Mouse (Mus musculus) heart, embryonic 15.5 days (tissue): ENCODE data around the gene Sulf2. TPM values are rescaled to one million over a fixed set of nuclear protein-coding genes. Genes with fewer than 3 reads are reported as not detected.

ENCODE experiments used
- ATAC-seq: fragments of 200-750 bp; cut with Nextera tagmentation; replicated peaks from 2 replicates; pipeline ENCODE4 v1.8.0; 2017; ENCODE audit warnings: low read depth, moderate TSS enrichment; ENCODE audit not compliant: insufficient number of reproducible peaks, insufficient read depth, low FRiP score
- H3K27ac ChIP-seq: fragments of 300-500 bp; sonication (generic); 2 replicates; pipeline ENCODE4 v1.5.1; 2015; ENCODE audit warnings: mild to moderate bottlenecking, inconsistent platforms
- H3K27me3 ChIP-seq: fragments of 300-500 bp; sonication (generic); 2 replicates; pipeline ENCODE4 v1.6.1; 2015; ENCODE audit warnings: inconsistent platforms
- H3K36me3 ChIP-seq: fragments of 300-500 bp; sonication (generic); 2 replicates; pipeline ENCODE4 v1.6.1; 2015; ENCODE audit warnings: mild to moderate bottlenecking, inconsistent platforms
- H3K4me1 ChIP-seq: fragments of 300-500 bp; sonication (generic); replicated peaks from 2 replicates; pipeline ENCODE4 v1.6.1; 2015; ENCODE audit warnings: inconsistent platforms
- H3K4me2 ChIP-seq: fragments of 300-500 bp; sonication (generic); 2 replicates; pipeline ENCODE4 v1.6.1; 2015; ENCODE audit warnings: inconsistent platforms, mild to moderate bottlenecking, moderate library complexity
- H3K4me3 ChIP-seq: fragments of 300-500 bp; sonication (generic); 2 replicates; pipeline ENCODE4 v1.5.1; 2015; ENCODE audit warnings: mild to moderate bottlenecking, inconsistent platforms
- H3K9ac ChIP-seq: fragments of 300-500 bp; sonication (generic); 2 replicates; pipeline ENCODE4 v1.6.1; 2015; ENCODE audit warnings: mild to moderate bottlenecking, inconsistent platforms
- H3K9me3 ChIP-seq: fragments of 300-500 bp; sonication (generic); replicated peaks from 2 replicates; pipeline ENCODE4 v1.6.1; 2016; ENCODE audit warnings: inconsistent platforms
- WGBS: fragments of 180-500 bp; shearing (Covaris S2); methylation state at CpG from one replicate; pipeline ENCODE4 v1.1.7; 2015; ENCODE audit warnings: mixed read lengths; 5-methylcytosine and 5-hydroxymethylcytosine counted together
- polyA plus RNA-seq: library from polyadenylated mRNA; unstranded; fragments of >200 nt; fragmentation: Nextera tagmentation; extraction: Ambion mirVana; gene quantifications from 2 replicates; pipeline ENCODE4 v1.2.1, GENCODE M21; 2015

Sulf2 gene
- polyA plus RNA-seq, 1 experiment from 2014 or later: 80.6 TPM

DNA sequence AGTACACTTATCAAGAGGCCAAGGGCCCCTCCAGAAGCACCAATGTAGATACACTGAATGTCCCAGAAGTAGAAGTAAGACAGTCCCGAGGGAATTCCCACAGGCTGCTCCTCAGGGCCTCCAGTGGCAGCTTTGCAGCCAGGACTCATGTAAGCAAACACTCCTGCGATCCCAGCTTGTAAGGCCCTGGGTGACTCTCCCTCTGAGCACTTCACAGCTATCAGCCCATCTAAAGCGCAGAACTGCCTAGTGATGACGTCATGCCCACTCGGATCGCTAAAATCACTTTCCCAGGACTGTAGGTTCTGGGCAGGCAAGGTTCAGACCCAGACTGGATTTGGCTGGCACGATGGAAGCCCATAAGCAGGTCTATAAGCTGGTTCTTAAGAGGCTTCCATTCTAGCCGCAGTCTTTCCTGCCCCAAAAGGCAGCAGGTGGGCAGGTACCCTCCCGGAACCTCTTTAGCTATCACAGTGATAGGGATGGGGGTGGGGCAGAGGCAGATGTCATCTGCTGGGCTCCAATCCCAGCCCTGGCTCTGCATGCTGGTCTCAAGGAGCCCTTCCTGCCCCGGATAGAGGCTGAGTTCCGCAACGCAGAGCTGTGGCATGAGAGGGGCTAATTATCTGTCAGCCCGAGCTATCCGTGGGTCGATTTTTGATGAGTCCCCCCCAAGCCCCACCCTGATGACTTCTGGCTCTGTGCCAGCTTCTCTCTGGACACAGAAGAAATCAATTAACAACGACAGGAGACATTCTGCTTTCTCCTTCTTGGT lies 19.6 kb downstream of the Sulf2 start:
- WGBS: 28% methylated on average over 16 of the region's 16 CpGs
- Histone ChIP-seq H3K27ac (peak overlapping the region; percentile 30; the same call in 1 of the 2 replicates), H3K4me1 (peaks cover 54% of the 10 kb centered on the region), H3K9me3 (no peaks in the 10 kb centered on the region), H3K27me3 (0 out of 2 replicates have a peak, but pooled peaks cover 3% of the 10 kb centered on the region), H3K4me3 (no peak overlapping the region), H3K4me2 (no peak overlapping the region), H3K9ac (no peak overlapping the region), H3K36me3 (peaks cover 18% of the 10 kb centered on the region; the same call in 1 of the 2 replicates)
- ATAC-seq: no peak

DNA sequence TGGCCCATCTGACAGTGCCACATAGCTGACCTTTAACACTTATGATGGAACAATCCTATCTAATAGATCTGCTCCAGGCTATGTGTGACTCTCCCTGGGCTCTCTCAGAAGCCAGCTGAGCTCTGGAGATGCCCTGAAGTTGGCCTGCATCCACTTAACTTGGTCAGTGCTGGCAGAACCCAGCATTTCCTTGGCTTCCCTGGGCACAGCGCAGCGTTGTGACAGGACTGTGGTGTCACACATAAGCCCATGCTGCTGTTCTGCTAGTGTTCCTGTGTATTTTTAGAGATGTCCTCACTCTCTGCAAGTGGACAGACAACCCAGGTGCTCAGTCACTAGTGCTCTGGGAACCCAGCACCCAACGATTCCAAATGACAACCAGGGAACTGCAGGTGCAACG lies 26.7 kb downstream of the Sulf2 start:
- Histone ChIP-seq H3K27ac (peak overlapping the region; percentile 72), H3K9me3 (no peaks in the 10 kb centered on the region), H3K36me3 (peaks cover 13% of the 10 kb centered on the region; the same call in 1 of the 2 replicates), H3K4me3 (no peak overlapping the region), H3K27me3 (no peaks in the 10 kb centered on the region), H3K4me2 (no peak overlapping the region), H3K4me1 (peaks cover 39% of the 10 kb centered on the region), H3K9ac (no peak overlapping the region; the same call in none of the 2 replicates)
- WGBS: 43% methylated on average over 4 of the region's 4 CpGs
- ATAC-seq: peak; percentile 36; the same call in 1 of the 2 replicates

DNA sequence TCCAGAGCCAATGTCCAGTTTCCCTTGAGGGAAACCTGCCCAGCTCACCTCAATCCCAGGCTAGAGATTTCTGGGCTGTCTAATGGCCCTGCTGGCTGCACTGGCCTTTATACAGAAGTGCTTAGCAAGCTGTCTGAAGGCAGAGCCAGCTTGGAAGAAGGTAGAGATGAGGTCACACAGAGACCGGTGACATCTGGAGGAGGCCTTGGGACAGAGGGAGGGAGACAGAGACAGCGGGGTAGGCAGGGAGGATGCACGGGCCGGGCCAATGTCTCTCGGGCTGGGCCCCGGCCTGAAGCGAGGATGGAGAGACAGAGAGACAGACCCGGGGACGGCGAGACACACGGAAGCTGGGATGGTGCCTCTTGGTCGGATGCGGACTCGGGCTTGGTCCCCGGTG lies 27.4 kb downstream of the Sulf2 start:
- ATAC-seq: no peak
- no peak overlapping the region for H3K4me2 ChIP-seq
- H3K4me1 ChIP-seq: peaks cover 45% of the 10 kb centered on the region
- 88% methylated on average over 15 of the region's 15 CpGs for WGBS
- H3K36me3 ChIP-seq: peaks cover 13% of the 10 kb centered on the region; the same call in 1 of the 2 replicates
- no peak overlapping the region for H3K9ac ChIP-seq
- H3K27ac ChIP-seq: no peak overlapping the region
- no peaks in the 10 kb centered on the region for H3K9me3 ChIP-seq
- no peak overlapping the region for H3K4me3 ChIP-seq
- H3K27me3 ChIP-seq: no peaks in the 10 kb centered on the region

DNA sequence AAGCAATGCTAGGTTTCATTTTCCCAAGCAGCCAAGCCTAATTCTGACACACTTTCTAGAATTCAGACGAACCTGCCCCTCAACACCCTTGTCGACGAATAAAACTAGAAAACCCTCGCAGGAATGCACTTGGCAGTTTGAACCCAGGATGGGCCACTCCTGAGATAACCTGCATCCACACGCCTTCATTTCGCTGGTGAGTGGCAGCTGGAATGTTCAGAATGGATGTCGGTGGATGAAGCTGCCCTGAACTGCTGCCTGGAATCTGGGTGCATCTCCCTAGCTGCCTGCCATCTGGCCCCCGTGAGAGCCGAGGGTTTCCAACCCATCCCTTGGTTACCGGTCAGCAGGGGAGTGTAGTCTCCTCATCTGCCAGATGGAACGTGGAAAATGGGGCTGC lies 29.1 kb downstream of the Sulf2 start:
- H3K9ac ChIP-seq: no peak overlapping the region
- no peaks in the 10 kb centered on the region for H3K9me3 ChIP-seq
- WGBS: 66% methylated on average over 11 of the region's 11 CpGs
- no peaks in the 10 kb centered on the region for H3K27me3 ChIP-seq
- no peak for ATAC-seq
- no peak overlapping the region for H3K4me2 ChIP-seq
- H3K27ac ChIP-seq: no peak overlapping the region
- no peak overlapping the region for H3K4me3 ChIP-seq
- peaks cover 59% of the 10 kb centered on the region for H3K4me1 ChIP-seq
- peaks cover 5% of the 10 kb centered on the region; the same call in 1 of the 2 replicates for H3K36me3 ChIP-seq

DNA sequence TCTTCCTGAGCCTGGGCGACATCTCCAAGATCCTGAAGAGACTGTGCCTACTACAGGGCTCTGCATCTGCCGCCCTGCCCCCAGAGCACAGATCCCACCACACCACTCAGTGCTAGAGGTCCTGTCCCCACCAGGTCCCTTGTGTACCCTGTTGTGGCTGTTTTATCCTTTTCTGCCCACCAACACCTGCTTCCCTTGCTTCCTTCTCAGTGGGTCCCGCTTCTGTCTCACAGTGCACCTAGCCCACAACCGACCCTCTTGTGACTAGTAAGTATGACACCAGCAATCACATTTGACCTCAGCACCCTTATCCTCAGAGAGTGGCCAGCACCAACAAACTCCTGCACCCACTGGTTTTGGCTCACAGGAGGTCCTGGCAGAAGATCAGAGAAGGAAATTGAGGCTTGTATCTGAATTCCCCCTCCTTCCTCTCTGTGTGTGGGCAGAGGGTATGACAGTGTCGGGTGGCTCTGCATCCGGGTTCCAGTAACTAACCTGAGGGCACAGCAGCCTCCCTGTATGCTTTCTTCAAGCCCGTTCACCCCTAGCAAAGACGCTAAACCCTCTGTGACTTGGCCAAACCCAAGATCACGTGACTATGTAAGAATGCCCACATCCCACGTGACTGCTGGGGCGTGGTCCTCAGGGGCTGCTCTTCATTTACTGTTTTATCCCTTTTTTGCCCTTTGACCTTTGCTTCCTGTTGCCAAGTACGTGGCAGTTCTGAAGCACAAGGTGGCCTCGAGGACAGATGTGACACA lies 29.8 kb downstream of the Sulf2 start:
- H3K9ac ChIP-seq: no peak overlapping the region
- H3K36me3 ChIP-seq: no peaks in the 10 kb centered on the region; the same call in 1 of the 2 replicates
- no peaks in the 10 kb centered on the region for H3K27me3 ChIP-seq
- H3K27ac ChIP-seq: no peak overlapping the region
- no peak overlapping the region for H3K4me2 ChIP-seq
- whole genome bisulfite sequencing: 67% methylated on average over 13 of the region's 13 CpGs
- H3K4me1 ChIP-seq: peaks cover 60% of the 10 kb centered on the region
- H3K4me3 ChIP-seq: no peak overlapping the region
- ATAC-seq: no peak
- H3K9me3 ChIP-seq: no peaks in the 10 kb centered on the region

DNA sequence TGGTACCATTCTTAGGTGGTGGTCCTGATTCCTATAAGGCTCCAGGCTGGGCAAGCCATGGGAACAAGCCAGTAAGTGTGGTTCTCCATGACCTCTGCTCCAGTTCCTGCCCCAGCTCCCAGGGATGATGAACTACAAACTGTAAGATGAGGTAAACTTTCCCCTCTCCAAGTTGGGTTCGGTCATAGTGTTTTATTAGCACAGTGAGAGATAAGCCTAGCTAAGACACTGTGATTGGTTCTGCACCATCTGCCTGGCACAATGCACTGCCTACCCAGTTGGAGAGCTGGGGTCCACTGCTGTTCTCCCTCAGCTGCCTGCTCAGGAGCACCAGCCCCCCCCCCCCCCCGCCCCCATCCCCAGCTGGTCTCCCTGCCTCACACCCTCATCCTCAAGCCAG lies 30.4 kb downstream of the Sulf2 start:
- Histone ChIP-seq H3K36me3 (no peaks in the 10 kb centered on the region; the same call in 1 of the 2 replicates), H3K4me3 (no peak overlapping the region), H3K9ac (no peak overlapping the region), H3K9me3 (no peaks in the 10 kb centered on the region), H3K4me2 (no peak overlapping the region), H3K27me3 (no peaks in the 10 kb centered on the region), H3K4me1 (peaks cover 64% of the 10 kb centered on the region), H3K27ac (no peak overlapping the region)
- WGBS: 41% methylated on average over 1 of the region's 2 CpGs
- ATAC-seq: no peak

DNA sequence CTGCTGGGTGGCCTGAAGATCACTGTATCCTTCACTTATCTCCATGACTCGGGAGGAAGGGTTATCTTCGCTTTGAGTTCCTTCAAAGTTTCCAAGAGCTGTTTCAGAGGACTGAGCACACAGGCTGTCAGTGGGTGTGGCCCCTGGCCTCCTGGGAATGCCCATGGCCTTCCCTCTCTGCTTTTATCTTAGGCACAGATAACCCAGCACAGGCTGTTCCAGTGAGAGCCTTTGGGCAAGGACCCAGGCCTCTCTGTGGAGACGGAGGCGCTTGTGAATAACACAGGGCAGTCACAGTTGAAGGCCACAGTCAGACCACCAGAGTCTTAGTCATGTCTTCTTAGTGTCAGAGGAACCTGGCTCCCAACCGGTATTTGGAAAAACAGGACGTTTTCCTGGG lies 32.7 kb downstream of the Sulf2 start:
- H3K4me1 ChIP-seq: peaks cover 46% of the 10 kb centered on the region
- H3K27ac ChIP-seq: peak overlapping the region; percentile 62

DNA sequence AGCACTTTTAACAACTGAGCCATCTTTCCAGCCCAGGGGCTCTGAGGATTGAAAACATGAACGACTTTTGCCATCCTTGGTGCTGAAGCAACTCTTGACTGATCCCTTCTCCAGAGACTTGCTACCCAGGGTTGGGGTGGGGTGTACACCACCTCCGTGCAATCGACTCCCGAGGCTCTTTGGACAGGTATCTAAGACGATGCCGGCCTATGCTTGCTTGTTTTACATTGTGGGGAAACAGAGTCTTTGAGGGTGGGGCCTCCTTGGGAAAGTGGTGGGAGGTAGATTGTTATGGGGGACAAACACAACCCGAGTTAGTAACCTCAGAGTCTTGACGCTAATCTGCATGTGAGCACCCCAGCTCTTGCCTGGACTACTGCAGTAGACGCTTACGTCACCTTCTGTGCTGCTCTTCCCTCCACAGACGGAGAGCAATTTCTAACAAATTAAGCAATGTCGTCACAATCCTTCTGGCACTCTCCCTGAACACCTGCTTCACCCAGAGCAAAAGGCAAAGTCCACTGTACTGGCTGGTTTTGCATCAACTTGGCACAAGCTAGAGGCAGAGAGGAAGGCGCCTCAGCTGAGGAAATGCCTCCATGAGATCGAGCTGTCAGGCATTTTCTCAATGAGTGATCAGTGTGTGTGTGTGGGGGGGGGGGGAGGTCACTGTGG lies 33.6 kb downstream of the Sulf2 start:
- H3K4me3 ChIP-seq: no peak overlapping the region
- WGBS: 82% methylated on average over 14 of the region's 14 CpGs
- no peak overlapping the region for H3K4me2 ChIP-seq
- H3K9me3 ChIP-seq: no peaks in the 10 kb centered on the region
- no peak for ATAC-seq
- H3K36me3 ChIP-seq: no peaks in the 10 kb centered on the region; the same call in 1 of the 2 replicates
- no peaks in the 10 kb centered on the region for H3K27me3 ChIP-seq
- peaks cover 45% of the 10 kb centered on the region for H3K4me1 ChIP-seq
- 0 out of 2 replicates have a peak overlapping the region, but pooled peaks have one; percentile 62 for H3K27ac ChIP-seq
- no peak overlapping the region for H3K9ac ChIP-seq

More for the DNA sequence above, 32.7 kb downstream of the Sulf2 start:
- no peak overlapping the region for H3K4me3 ChIP-seq
- no peaks in the 10 kb centered on the region for H3K36me3 ChIP-seq
- ATAC-seq: peak; percentile 64
- H3K9me3 ChIP-seq: no peaks in the 10 kb centered on the region
- H3K4me2 ChIP-seq: no peak overlapping the region
- H3K27me3 ChIP-seq: no peaks in the 10 kb centered on the region
- WGBS: 24% methylated on average over 6 of the region's 6 CpGs
- no peak overlapping the region for H3K9ac ChIP-seq

DNA sequence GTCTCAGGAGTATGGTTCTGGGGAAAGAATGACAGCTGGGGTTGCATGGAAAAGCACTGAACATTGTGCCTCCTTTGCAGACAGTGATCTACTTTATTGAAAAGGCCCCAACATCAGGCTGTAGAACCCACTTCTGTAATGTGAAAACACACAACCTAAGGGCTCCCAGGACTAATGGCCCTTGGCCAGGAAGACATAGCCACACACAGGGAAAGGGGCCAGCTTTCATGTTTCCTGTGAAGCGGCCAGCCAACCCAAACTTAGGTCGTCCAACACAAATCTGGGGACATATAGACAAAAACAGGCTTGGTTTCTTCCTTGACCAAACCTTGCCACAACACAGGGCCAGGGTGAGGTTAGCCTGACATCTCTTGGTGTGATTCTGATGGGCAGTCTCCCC lies 35.5 kb downstream of the Sulf2 start:
- Histone ChIP-seq H3K4me1 (peaks cover 28% of the 10 kb centered on the region), H3K36me3 (peaks cover 13% of the 10 kb centered on the region; the same call in 1 of the 2 replicates), H3K27me3 (no peaks in the 10 kb centered on the region), H3K9ac (no peak overlapping the region), H3K9me3 (no peaks in the 10 kb centered on the region), H3K4me2 (no peak overlapping the region), H3K27ac (no peak overlapping the region), H3K4me3 (no peak overlapping the region)
- ATAC-seq: no peak
- 59% methylated on average over 2 of the region's 2 CpGs for WGBS

DNA sequence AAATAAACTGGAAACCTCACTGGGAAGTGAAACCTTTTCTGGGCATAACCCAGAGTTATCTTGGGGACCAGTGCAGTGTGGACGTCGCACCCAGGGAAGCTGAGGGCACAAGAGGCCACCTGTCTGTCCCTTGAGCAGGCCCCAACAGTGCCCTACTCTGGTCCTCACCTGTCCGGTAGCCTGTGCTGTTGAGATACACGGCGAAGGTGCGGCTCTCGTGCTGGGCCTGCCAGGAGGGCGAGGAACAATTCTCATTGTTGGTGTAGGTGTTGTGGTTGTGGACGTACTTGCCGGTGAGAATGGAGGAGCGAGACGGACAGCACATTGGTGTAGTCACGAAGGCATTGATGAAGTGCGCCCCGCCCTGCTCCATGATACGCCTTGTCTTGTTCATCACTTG lies 38.8 kb downstream of the Sulf2 start:
- Histone ChIP-seq H3K27me3 (no peaks in the 10 kb centered on the region), H3K4me2 (no peak overlapping the region), H3K4me3 (no peak overlapping the region), H3K36me3 (peaks cover 13% of the 10 kb centered on the region; the same call in 1 of the 2 replicates), H3K4me1 (peaks cover 14% of the 10 kb centered on the region; the same call in 1 of the 2 replicates), H3K27ac (no peak overlapping the region), H3K9ac (no peak overlapping the region), H3K9me3 (no peaks in the 10 kb centered on the region)
- no peak for ATAC-seq
- WGBS: 95% methylated on average over 16 of the region's 16 CpGs

DNA sequence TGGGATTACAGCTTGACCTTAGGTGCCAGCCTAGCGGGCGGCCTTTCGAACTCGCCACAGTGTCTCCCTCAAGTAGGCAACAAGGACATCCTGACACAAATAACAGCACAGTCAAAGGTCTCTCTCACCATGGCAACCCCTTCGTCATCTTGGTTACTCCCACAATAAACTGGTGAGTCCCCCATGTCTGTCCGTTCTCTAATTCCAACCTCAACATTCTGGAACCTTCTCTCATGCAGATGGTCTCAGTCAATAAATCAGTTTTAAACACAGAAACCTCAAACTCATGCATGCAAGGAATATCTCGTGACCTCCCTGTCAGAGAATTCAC lies 39.2 kb downstream of the Sulf2 start:
- Histone ChIP-seq H3K27me3 (no peaks in the 10 kb centered on the region), H3K4me1 (peaks cover 14% of the 10 kb centered on the region; the same call in 1 of the 2 replicates), H3K9ac (no peak overlapping the region), H3K9me3 (no peaks in the 10 kb centered on the region), H3K27ac (no peak overlapping the region), H3K36me3 (peaks cover 13% of the 10 kb centered on the region; the same call in 1 of the 2 replicates), H3K4me3 (no peak overlapping the region), H3K4me2 (no peak overlapping the region)
- ATAC-seq: no peak
- WGBS: 79% methylated on average over 7 of the region's 7 CpGs
